Mouse (Mus musculus) liver, adult 2 months (tissue): ENCODE data around the gene Pak2.

Source experiments
- CTCF ChIP-seq: fragments of 200-500 bp; IDR thresholded peaks from 2 replicates; pipeline ENCODE4 v1.5.1; 2011; ENCODE audit warnings: low read depth, low read length, control low read depth
- POLR2A ChIP-seq: fragments of 200-500 bp; IDR thresholded peaks from 2 replicates; pipeline ENCODE4 v1.6.1; 2011; ENCODE audit warnings: low read length, control low read depth; ENCODE audit not compliant: insufficient read depth; ENCODE audit errors: extremely low read depth

DNA sequence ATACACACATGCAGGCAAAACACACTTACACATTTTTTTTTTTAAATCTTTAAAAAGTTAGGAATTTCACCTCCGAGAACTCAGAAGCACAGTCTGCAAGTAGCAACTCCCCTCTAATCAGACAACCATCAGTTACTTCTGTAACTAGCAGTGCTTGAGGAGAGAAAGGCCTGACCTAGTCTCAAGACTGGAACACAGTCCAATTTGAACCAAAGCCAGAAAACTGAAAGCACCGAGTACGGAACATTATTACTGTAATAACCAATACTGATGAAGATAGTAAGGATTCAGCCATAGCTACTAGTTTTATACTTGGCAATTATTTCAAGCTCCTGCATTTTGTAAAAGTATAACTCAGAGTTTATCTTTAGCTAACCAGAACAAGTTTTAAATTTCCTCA is 2.7 kb downstream of the Pak2 start:
- TF ChIP-seq POLR2A (no peak), CTCF (no peak)
